Mouse (Mus musculus) midbrain, embryonic 12.5 days (tissue): Measurements from ENCODE around the gene Taok1. TPM values are rescaled to one million over a fixed set of nuclear protein-coding genes. Genes with fewer than 3 reads are reported as not detected.

Experiments
- ATAC-seq: fragments of 200-750 bp; cut with Nextera tagmentation; 2 replicates; pipeline ENCODE4 v1.8.0; 2017; ENCODE audit warnings: low read depth, moderate TSS enrichment, moderate library complexity; ENCODE audit not compliant: low FRiP score
- H3K27ac ChIP-seq: fragments of 300-500 bp; sonication (generic); replicated peaks from 2 replicates; pipeline ENCODE4 v1.5.1; 2016; ENCODE audit warnings: mild to moderate bottlenecking
- H3K27me3 ChIP-seq: fragments of 300-500 bp; sonication (generic); 2 replicates; pipeline ENCODE4 v1.6.1; 2016; ENCODE audit warnings: mild to moderate bottlenecking
- H3K36me3 ChIP-seq: fragments of 300-500 bp; sonication (generic); 2 replicates; pipeline ENCODE4 v1.6.1; 2016
- H3K4me1 ChIP-seq: fragments of 300-500 bp; sonication (generic); 2 replicates; pipeline ENCODE4 v1.6.1; 2016
- H3K4me2 ChIP-seq: fragments of 300-500 bp; sonication (generic); replicated peaks from 2 replicates; pipeline ENCODE4 v1.6.1; 2016; ENCODE audit warnings: mild to moderate bottlenecking, moderate library complexity
- H3K4me3 ChIP-seq: fragments of 300-500 bp; sonication (generic); 2 replicates; pipeline ENCODE4 v1.5.1; 2016; ENCODE audit warnings: mild to moderate bottlenecking
- H3K9ac ChIP-seq: fragments of 300-500 bp; sonication (generic); replicated peaks from 2 replicates; pipeline ENCODE4 v1.6.1; 2016; ENCODE audit warnings: mild to moderate bottlenecking, moderate library complexity
- H3K9me3 ChIP-seq: fragments of 300-500 bp; sonication (generic); 2 replicates; pipeline ENCODE4 v1.6.1; 2016; ENCODE audit warnings: mild to moderate bottlenecking
- WGBS: fragments of 180-500 bp; shearing (Covaris S2); methylation state at CpG from one replicate; pipeline ENCODE4 v1.1.7; 2016; 5-methylcytosine and 5-hydroxymethylcytosine counted together
- polyA plus RNA-seq: library from polyadenylated mRNA; unstranded; fragments of >200 nt; fragmentation: Nextera tagmentation; extraction: Ambion mirVana; gene quantifications from 2 replicates; pipeline ENCODE4 v1.2.1, GENCODE M21; 2016

The Taok1 gene
- polyA plus RNA-seq, 1 experiment from 2014 or later, result 23.9 TPM

GRCm38 (mm10) chr11:77504377-77504776 is 103.2 kb downstream of the Taok1 start:
- WGBS, result 96% methylated on average over 19 of the region's 19 CpGs
- no peak overlapping the region for H3K4me2 ChIP-seq
- no peaks in the 10 kb centered on the region; the same call in 1 of the 2 replicates for H3K27me3 ChIP-seq
- no peak overlapping the region for H3K9ac ChIP-seq
- H3K4me3 ChIP-seq, result no peak overlapping the region
- H3K4me1 ChIP-seq, result peaks cover 21% of the 10 kb centered on the region
- H3K36me3 ChIP-seq, result peaks cover 75% of the 10 kb centered on the region
- no peaks in the 10 kb centered on the region for H3K9me3 ChIP-seq
- H3K27ac ChIP-seq, result no peak overlapping the region
- no peak for ATAC-seq

- peaks cover 21% of the 10 kb centered on the region for H3K4me1 ChIP-seq
- no peak overlapping the region for H3K4me3 ChIP-seq
- H3K4me2 ChIP-seq, result no peak overlapping the region
- H3K27me3 ChIP-seq, result no peaks in the 10 kb centered on the region; the same call in 1 of the 2 replicates
- no peak overlapping the region for H3K27ac ChIP-seq
- H3K9me3 ChIP-seq, result no peaks in the 10 kb centered on the region
- H3K36me3 ChIP-seq, result peaks cover 81% of the 10 kb centered on the region
- ATAC-seq, result no peak
- 70% methylated on average over 3 of the region's 3 CpGs for whole genome bisulfite sequencing
- no peak overlapping the region for H3K9ac ChIP-seq
Observed at GRCm38 (mm10) chr11:77503511-77503910, 104.1 kb downstream of the Taok1 start.

GRCm38 (mm10) chr11:77502481-77502880 is 105.1 kb downstream of the Taok1 start:
- H3K9ac ChIP-seq, result 0 out of 2 replicates have a peak overlapping the region, but pooled peaks have one; percentile 6
- H3K27me3 ChIP-seq, result no peaks in the 10 kb centered on the region
- no peak for ATAC-seq
- no peaks in the 10 kb centered on the region for H3K9me3 ChIP-seq
- no peak overlapping the region for H3K4me3 ChIP-seq
- peaks cover 78% of the 10 kb centered on the region for H3K36me3 ChIP-seq
- 88% methylated on average over 6 of the region's 6 CpGs for WGBS
- no peak overlapping the region for H3K4me2 ChIP-seq
- no peak overlapping the region for H3K27ac ChIP-seq
- peaks cover 25% of the 10 kb centered on the region for H3K4me1 ChIP-seq

GRCm38 (mm10) chr11:77501971-77502370 is 105.6 kb downstream of the Taok1 start:
- peaks cover 30% of the 10 kb centered on the region for H3K4me1 ChIP-seq

DNA sequence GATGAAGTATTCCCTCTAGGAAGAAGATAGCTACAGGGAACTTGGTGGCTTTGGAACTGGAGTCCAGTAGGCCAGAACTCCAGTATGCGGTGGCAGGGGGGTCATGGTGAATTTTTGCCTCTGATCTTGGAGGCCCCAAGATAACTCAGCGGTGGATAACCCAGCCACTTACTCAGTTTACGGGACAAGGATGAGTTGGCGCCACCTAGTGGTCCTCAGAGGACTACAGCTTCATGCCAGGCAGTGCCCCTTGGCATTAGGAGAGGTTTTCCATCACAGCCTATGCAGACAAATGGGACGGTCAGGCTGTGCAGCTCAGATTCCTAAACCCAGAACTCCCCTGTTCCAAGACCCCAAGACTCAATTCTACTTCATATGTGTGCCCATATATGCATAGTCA is 106.2 kb downstream of the Taok1 start:
- H3K4me1 ChIP-seq, result peaks cover 33% of the 10 kb centered on the region
- 21% methylated on average over 5 of the region's 5 CpGs for WGBS
- H3K36me3 ChIP-seq, result peaks cover 67% of the 10 kb centered on the region
- no peak overlapping the region for H3K4me2 ChIP-seq
- no peak for ATAC-seq
- H3K4me3 ChIP-seq, result no peak overlapping the region
- H3K9me3 ChIP-seq, result no peaks in the 10 kb centered on the region
- H3K27me3 ChIP-seq, result no peaks in the 10 kb centered on the region
- H3K9ac ChIP-seq, result no peak overlapping the region
- H3K27ac ChIP-seq, result no peak overlapping the region

More at GRCm38 (mm10) chr11:77501971-77502370, 105.6 kb downstream of the Taok1 start:
- ATAC-seq, result no peak
- no peak overlapping the region for H3K9ac ChIP-seq
- WGBS, result 93% methylated on average over 4 of the region's 4 CpGs
- H3K27me3 ChIP-seq, result no peaks in the 10 kb centered on the region
- no peak overlapping the region for H3K4me3 ChIP-seq
- H3K27ac ChIP-seq, result no peak overlapping the region
- no peak overlapping the region for H3K4me2 ChIP-seq
- no peaks in the 10 kb centered on the region for H3K9me3 ChIP-seq
- peaks cover 73% of the 10 kb centered on the region for H3K36me3 ChIP-seq

DNA sequence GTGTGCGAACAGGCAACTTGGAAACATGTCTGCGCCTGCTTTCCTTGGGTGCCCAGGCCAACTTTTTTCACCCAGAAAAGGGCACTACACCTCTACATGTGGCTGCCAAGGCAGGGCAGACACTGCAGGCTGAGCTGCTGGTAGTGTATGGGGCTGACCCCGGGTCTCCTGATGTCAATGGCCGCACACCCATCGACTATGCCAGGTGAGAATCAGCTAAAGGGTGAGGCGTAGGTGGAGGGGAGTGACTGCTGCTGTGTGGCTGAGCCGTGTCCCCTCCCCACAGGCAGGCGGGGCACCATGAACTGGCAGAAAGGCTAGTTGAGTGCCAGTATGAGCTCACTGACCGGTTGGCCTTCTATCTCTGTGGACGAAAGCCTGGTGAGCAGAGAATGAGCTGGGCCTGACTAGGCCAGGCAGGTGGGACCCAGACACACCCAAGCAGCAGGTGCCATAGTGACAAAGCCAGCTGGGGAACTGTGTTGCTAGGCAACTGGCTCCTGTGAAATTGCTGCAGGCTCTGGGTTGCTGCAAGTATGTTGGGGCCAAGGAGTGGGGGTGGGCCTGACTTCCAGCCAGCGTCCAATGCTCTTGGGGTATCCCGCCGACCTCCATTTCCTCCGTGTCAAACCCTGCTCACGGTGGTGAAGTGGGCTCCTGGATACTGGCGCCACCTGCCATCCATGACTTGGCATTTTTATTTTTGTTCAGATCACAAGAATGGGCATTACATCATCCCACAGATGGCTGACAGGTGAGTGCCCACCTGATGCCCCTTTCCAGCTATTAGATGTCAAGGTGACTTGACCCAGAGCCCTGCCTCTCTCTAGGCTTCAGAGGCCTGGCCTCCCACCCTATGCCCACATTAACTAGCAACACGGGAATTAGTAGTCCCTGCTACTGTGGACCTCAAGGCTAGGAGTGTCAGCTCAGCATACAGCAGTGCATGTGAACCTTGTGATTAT is 107.0 kb downstream of the Taok1 start:
- Histone ChIP-seq H3K4me2 (no peak overlapping the region), H3K9ac (no peak overlapping the region), H3K4me1 (peaks cover 36% of the 10 kb centered on the region), H3K9me3 (no peaks in the 10 kb centered on the region), H3K27ac (peak overlapping the region; percentile 40; the same call in 1 of the 2 replicates), H3K27me3 (no peaks in the 10 kb centered on the region), H3K36me3 (peaks cover 60% of the 10 kb centered on the region), H3K4me3 (no peak overlapping the region)
- ATAC-seq, result no peak
- WGBS, result 84% methylated on average over 17 of the region's 17 CpGs

DNA sequence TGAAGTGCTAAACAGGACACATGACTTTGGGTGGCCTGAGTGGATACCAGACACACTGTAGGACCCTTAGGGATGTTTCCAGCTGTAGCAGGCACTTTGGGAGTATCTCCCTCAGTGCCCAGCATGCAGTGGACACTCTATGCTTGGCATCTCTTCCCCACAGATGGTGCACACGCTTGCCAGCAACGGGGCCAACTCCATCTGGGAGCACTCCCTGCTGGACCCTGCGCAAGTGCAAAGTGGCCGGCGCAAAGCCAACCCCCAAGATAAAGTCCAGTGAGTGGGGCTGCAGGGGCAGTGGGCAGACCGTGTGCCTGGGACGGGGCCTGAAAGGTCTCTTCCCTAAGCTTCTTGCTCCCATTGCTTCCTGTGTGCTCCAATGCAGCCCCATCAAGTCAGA is 108.3 kb downstream of the Taok1 start:
- ATAC-seq, result no peak
- Histone ChIP-seq H3K4me1 (peaks cover 49% of the 10 kb centered on the region), H3K36me3 (peaks cover 47% of the 10 kb centered on the region), H3K9me3 (no peaks in the 10 kb centered on the region), H3K4me3 (no peak overlapping the region), H3K9ac (no peak overlapping the region), H3K27me3 (no peaks in the 10 kb centered on the region), H3K27ac (no peak overlapping the region), H3K4me2 (no peak overlapping the region)
- 92% methylated on average over 7 of the region's 7 CpGs for WGBS

GRCm38 (mm10) chr11:77498261-77499139 is 109.1 kb downstream of the Taok1 start:
- H3K27me3 ChIP-seq, result no peaks in the 10 kb centered on the region
- ATAC-seq, result no peak
- 0 out of 2 replicates have a peak overlapping the region, but pooled peaks have one; percentile 0 for H3K9ac ChIP-seq
- no peaks in the 10 kb centered on the region for H3K9me3 ChIP-seq
- WGBS, result 67% methylated on average over 12 of the region's 12 CpGs
- H3K27ac ChIP-seq, result peak overlapping the region; percentile 22; the same call in 1 of the 2 replicates
- no peak overlapping the region for H3K4me3 ChIP-seq
- peaks cover 56% of the 10 kb centered on the region for H3K4me1 ChIP-seq
- no peak overlapping the region for H3K4me2 ChIP-seq
- peaks cover 38% of the 10 kb centered on the region for H3K36me3 ChIP-seq

GRCm38 (mm10) chr11:77497851-77498250 is 109.8 kb downstream of the Taok1 start:
- Histone ChIP-seq H3K9ac (no peak overlapping the region), H3K27ac (peak overlapping the region; percentile 22; the same call in 1 of the 2 replicates), H3K9me3 (no peaks in the 10 kb centered on the region), H3K4me2 (no peak overlapping the region), H3K27me3 (no peaks in the 10 kb centered on the region), H3K36me3 (peaks cover 32% of the 10 kb centered on the region), H3K4me1 (peaks cover 56% of the 10 kb centered on the region), H3K4me3 (no peak overlapping the region)
- WGBS, result 18% methylated on average over 4 of the region's 4 CpGs
- ATAC-seq, result no peak

GRCm38 (mm10) chr11:77497341-77497756 is 110.3 kb downstream of the Taok1 start:
- H3K27ac ChIP-seq, result peak overlapping the region; percentile 12; the same call in 1 of the 2 replicates
- H3K4me1 ChIP-seq, result peaks cover 61% of the 10 kb centered on the region
- H3K9me3 ChIP-seq, result no peaks in the 10 kb centered on the region
- WGBS, result 9% methylated on average over 6 of the region's 6 CpGs
- H3K27me3 ChIP-seq, result no peaks in the 10 kb centered on the region
- no peak for ATAC-seq
- H3K4me3 ChIP-seq, result no peak overlapping the region
- no peak overlapping the region for H3K4me2 ChIP-seq
- H3K36me3 ChIP-seq, result peaks cover 27% of the 10 kb centered on the region
- H3K9ac ChIP-seq, result no peak overlapping the region

DNA sequence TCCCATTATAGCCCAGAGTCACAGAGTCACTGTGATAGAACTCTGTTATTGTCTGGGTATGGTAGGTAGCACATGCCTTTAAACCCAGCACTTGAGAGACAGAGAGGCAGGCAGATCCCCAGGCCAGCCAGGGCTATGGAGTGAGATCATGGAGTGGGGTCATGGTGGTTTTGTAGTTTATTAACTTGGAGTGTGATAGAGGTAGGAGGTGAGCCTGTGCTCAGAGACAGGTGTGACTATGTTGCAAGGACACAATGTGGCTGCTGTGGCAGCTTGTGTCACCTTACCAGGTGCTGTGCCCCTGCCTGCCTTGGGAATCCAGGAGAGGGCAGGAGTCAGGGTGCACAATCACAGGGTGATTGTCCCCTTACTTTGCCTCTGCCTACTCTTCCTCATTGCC is 112.1 kb downstream of the Taok1 start:
- peaks cover 17% of the 10 kb centered on the region for H3K36me3 ChIP-seq
- no peak overlapping the region for H3K4me2 ChIP-seq
- no peak for ATAC-seq
- peaks cover 70% of the 10 kb centered on the region for H3K4me1 ChIP-seq
- no peak overlapping the region for H3K4me3 ChIP-seq
- no peaks in the 10 kb centered on the region for H3K27me3 ChIP-seq
- peak overlapping the region; percentile 97; the same call in 1 of the 2 replicates for H3K9ac ChIP-seq
- no peaks in the 10 kb centered on the region for H3K9me3 ChIP-seq
- H3K27ac ChIP-seq, result no peak overlapping the region
